Mouse (Mus musculus) lung, adult 2 months (tissue): ENCODE results near the gene Cacng4. TPM values are rescaled to one million over a fixed set of nuclear protein-coding genes. Genes with fewer than 3 reads are reported as not detected.

ENCODE experiments used
- DNase-seq: peaks from one replicate; pipeline ENCODE4 v3.0.0; 2022
- H3K4me1 ChIP-seq: fragments of 200-500 bp; 2 replicates; pipeline ENCODE4 v1.6.1; 2011; ENCODE audit warnings: low read length; ENCODE audit not compliant: control insufficient read depth, insufficient read depth
- H3K4me3 ChIP-seq: fragments of 200-500 bp; replicated peaks from 2 replicates; pipeline ENCODE3; 2011; ENCODE audit warnings: low read depth, mild to moderate bottlenecking, control low read depth, low read length; ENCODE audit errors: extremely low read depth
- CTCF ChIP-seq: fragments of 200-500 bp; IDR thresholded peaks from 2 replicates; pipeline ENCODE4 v1.5.1; 2011; ENCODE audit warnings: mild to moderate bottlenecking, low read length, control low read depth; ENCODE audit not compliant: insufficient read depth
- POLR2A ChIP-seq: fragments of 200-500 bp; IDR thresholded peaks from 2 replicates; pipeline ENCODE4 v1.6.1; 2011; ENCODE audit warnings: low read depth, mild to moderate bottlenecking, control low read depth, low read length, borderline replicate concordance; ENCODE audit errors: extremely low read depth
- WGBS: fragments of 180-500 bp; shearing (Covaris S2); methylation state at CpG from one replicate; pipeline ENCODE4 v1.1.7; 2018; 5-methylcytosine and 5-hydroxymethylcytosine counted together
- polyA plus RNA-seq: library from polyadenylated mRNA; depleted of rRNA; stranded (reverse); fragments of >200 nt; gene quantifications from 2 replicates; pipeline ENCODE4 v1.2.3, GENCODE M21; 2012

Cacng4 gene
- polyA plus RNA-seq, 1 experiment, result 0.25 TPM

DNA sequence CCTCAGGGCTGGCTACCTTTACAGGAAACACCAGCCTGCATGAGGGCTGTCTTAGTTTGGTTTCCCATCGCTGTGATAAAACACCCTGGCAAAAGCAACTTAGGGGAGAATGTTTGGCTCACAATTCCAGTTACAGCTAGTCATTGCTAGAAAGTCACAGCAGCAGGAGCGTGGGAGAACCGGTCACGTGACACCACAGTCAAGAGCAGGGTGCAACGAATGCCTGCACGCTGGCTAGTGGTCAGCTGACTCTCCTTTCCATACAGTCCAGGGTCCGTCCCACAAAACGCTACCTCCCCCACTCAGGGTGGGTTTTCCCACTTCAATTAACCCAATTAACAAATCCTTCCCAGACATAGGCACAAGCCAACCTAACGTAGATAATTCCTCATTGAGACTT lies 34.8 kb downstream of the Cacng4 start:
- no peaks in the 10 kb centered on the region for H3K4me1 ChIP-seq
- no peak for TF ChIP-seq CTCF
- TF ChIP-seq POLR2A, result no peak
- 81% methylated on average over 9 of the region's 9 CpGs for WGBS
- no peak for DNase-seq
- no peak overlapping the region for H3K4me3 ChIP-seq

DNA sequence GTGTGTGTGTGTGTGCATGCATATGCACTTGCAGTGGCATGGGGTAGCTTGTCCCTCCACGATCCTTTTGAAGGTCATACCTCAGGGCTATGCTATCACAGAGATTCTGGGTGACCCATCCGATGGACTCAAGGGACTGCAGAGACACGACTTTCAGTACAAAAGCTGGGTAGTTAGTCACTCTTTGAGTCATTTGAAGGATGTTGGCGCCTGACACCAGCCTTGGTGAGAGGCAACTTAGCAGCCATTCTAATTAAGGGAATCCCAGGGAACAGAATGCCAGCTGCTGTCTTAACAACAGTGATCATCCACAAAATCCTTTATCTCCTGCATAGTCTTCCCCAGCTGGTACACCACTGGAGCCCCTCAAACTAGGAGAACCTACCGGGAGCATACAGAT lies 45.2 kb downstream of the Cacng4 start:
- 85% methylated on average over 5 of the region's 5 CpGs for WGBS
- TF ChIP-seq CTCF (no peak), POLR2A (no peak)
- H3K4me3 ChIP-seq, result no peak overlapping the region
- no peaks in the 10 kb centered on the region for H3K4me1 ChIP-seq
- DNase-seq, result no peak

DNA sequence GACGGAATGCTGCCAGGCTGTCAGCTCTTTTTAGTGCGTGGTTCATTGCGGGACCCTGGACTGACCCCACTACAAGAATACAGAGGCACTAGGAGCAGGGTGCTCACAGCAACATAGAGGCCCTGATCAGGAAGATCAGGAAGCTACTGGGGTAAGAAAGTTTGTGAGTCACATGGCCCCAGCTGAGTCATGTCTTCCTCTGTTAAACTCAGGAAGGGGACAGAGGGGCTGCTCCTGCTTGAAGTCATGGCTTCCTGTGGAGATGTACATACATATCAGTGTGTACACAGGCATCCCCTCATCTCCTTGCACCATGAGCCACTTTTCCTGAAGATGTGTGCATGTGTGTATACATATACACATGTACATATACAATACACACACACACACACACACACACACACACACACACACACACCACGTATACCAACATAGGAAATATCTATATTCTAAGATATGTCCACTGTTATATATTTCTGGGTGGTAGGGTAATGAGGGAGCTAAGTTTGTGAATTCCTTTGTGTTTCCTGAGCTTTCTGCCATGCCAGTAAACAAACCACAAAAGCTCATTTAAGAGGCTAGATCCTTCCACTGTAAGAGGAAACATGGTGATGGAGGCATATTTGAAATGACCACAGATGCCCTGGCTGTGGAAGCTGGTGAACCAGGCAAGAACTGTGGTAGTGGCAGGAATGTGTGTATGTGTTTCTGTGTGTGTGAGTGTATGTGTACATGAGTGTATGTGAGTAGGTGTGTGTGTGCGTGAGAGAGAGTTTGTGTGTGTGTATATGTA lies 45.9 kb downstream of the Cacng4 start:
- no peak for TF ChIP-seq CTCF
- TF ChIP-seq POLR2A, result no peak
- H3K4me1 ChIP-seq, result no peaks in the 10 kb centered on the region
- H3K4me3 ChIP-seq, result no peak overlapping the region
- no peak for DNase-seq
- WGBS, result 74% methylated on average over 5 of the region's 5 CpGs

DNA sequence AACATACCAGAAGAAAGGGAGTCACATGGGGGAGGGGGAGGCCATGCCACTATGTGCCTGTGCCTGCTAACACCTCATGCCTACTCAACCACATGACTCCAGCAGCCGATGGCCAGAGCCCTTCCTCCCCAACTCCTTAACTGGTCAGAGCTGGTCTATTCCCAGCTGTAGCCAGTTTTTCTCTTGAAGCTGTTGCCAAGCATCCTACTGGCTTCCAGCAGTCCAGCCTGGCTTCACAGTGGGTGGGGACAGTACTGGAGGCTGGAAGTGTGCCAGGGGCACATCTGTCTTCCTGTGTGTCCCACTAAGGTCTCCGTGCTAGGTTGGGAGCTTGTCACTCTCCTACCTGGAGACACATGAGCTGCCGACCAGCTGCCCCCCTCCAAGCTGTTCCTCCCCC lies 51.3 kb downstream of the Cacng4 start:
- H3K4me3 ChIP-seq, result no peak overlapping the region
- no peak for DNase-seq
- 47% methylated on average over 3 of the region's 3 CpGs for WGBS
- H3K4me1 ChIP-seq, result no peaks in the 10 kb centered on the region
- TF ChIP-seq CTCF, result no peak
- no peak for TF ChIP-seq POLR2A

DNA sequence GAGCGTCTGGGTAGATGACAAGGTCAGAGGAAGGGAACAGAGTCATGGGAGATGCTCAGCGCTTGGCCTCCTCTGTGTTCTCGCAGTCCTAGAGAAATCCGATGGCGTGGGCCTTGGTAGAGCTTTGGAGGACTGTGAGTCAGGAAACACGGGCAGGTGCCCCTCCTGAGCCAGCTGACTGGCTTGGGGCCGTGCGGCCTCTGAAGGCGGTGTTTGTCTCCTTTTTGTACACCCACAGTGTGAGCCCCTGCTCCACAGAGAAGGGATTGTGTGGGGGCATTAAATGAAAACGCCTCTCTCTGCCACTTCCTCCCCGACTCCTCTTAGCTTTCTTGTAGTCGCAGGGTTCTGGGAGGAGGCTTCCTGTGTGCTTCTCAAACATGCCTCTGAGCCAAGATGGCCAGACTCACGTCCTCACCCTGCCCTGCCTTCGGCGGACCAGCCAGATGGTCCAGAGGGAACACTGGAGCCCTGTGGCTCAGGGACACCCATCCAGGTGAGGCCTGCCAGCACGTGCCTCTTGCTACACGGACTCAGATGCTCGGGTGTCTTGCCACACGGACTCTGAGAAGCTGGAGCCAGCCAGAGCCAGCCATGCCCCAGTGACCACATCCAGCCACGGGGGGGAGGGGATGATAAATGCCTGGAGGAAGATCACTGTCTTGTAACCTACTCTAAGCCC lies 55.8 kb downstream of the Cacng4 start:
- Histone ChIP-seq H3K4me3 (no peak overlapping the region), H3K4me1 (no peaks in the 10 kb centered on the region)
- TF ChIP-seq CTCF (no peak), POLR2A (no peak)
- DNase-seq, result no peak
- WGBS, result 66% methylated on average over 20 of the region's 20 CpGs

DNA sequence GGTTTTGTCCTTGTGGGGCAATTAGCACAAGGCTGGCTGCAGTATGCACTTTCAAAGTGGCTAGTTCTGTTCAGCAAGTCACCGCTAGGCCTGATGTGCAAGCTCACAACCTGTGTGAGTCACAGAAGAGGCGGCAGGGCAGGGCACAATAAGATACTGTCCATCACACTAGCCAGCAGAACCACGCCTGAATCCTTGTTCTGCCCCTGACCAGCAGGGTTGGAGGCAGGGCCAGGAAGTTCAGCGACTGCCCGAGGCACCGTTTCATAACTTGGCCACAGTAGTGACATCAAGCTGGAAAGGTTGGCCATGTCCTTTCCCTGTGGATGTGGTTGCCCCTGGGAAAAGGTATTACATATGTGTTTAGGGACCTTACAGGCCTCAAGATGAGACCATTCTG lies 56.5 kb downstream of the Cacng4 start:
- no peak for TF ChIP-seq CTCF
- Histone ChIP-seq H3K4me3 (no peak overlapping the region), H3K4me1 (no peaks in the 10 kb centered on the region)
- no peak for DNase-seq
- 70% methylated on average over 6 of the region's 6 CpGs for WGBS

DNA sequence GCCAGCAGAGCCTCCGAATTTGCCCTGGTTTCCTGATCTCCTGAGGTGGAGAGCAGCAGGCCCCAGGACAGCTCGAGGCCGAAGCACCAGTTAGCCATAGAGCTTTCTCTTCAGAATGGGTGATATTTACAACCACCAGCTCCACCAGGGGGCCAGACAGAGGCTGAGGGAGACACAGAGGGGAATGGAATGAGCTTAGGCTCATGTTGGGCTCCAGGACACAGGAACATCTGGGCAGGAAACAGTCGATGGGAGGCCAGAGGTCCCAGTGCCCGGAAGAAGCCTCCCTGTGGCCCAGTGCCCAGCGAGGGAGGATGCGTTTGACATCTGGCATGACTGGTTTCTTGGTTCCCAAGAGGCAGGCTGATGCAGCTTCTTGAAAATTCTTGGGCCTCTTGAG lies 60.2 kb downstream of the Cacng4 start:
- no peak for DNase-seq
- Histone ChIP-seq H3K4me3 (no peak overlapping the region), H3K4me1 (no peaks in the 10 kb centered on the region)
- 47% methylated on average over 7 of the region's 7 CpGs for WGBS
- TF ChIP-seq CTCF, result no peak
- TF ChIP-seq POLR2A, result no peak

DNA sequence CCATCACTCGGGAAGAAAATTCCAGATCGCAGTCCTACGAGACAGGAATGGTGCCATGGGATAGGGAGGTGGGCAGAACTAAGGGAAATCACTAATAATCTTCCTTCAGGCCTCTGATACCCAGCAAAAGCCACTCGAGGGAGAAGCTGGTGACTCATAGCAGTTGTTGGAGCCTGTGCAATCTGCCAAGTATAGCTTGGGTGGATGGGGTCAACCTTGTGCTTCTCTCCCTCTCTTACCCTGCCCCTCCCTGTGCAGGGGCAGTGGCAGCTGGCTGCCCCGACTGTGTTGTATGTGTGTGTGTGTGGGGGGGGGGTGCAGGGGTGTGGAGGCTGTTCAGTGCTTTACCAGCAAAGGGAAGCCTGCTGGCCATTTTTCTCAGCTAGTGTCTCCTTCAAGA lies 62.9 kb downstream of the Cacng4 start:
- DNase-seq, result no peak
- no peak overlapping the region for H3K4me3 ChIP-seq
- H3K4me1 ChIP-seq, result no peaks in the 10 kb centered on the region
- WGBS, result 56% methylated on average over 5 of the region's 5 CpGs
- TF ChIP-seq CTCF (no peak), POLR2A (no peak)

DNA sequence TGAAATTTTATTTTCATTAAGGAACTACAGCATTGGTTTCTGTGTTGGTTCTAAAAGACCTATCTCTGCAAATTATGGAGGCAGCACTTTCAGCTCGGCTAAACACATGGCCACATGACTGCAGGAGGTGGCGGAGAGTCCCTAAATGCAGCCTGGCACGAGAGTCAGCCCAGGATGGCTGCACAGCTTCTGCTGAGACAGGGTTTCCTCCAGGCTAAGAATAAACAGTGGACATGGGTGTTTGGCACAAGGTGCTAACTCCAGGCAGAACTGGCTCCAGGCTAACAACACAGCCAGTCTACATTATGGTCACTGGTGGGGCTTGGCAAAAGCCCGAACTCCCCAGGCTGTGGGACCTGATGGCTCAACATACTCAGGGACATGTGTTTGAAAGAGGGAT lies 63.4 kb downstream of the Cacng4 start:
- Histone ChIP-seq H3K4me3 (no peak overlapping the region), H3K4me1 (no peaks in the 10 kb centered on the region)
- DNase-seq, result no peak
- no peak for TF ChIP-seq CTCF
- TF ChIP-seq POLR2A, result no peak
- WGBS, result 71% methylated on average over 4 of the region's 4 CpGs

DNA sequence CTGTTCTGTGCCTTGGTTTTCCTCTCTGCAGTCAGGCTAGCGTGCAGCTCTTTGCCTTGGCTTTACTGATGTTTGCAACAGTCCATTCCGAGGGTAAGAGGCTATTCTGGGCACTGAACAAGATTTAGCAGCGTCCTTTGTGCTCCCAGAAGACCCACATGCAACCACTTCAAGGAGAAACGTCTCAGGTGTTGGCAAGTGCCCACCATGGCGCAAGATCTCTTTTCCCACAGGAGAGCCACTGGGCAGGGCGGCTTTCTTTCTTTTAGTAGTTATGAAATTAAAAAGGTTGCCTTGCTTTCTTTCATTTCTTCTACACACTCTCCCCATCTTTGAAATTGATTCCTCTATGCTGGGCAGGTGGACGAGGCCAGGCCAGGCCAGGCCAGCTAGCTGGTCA lies 65.2 kb downstream of the Cacng4 start:
- H3K4me1 ChIP-seq, result no peaks in the 10 kb centered on the region
- TF ChIP-seq CTCF (no peak), POLR2A (no peak)
- WGBS, result 63% methylated on average over 7 of the region's 7 CpGs
- DNase-seq, result no peak
- H3K4me3 ChIP-seq, result no peak overlapping the region
